Mouse (Mus musculus) intestine, embryonic 16.5 days (tissue): Measurements from ENCODE around the gene Sh2d1a. TPM values are rescaled to one million over a fixed set of nuclear protein-coding genes. Genes with fewer than 3 reads are reported as not detected.

Experiments used
- ATAC-seq: fragments of 200-750 bp; cut with Nextera tagmentation; 2 replicates; pipeline ENCODE4 v1.8.0; 2017; ENCODE audit warnings: moderate TSS enrichment, moderate library complexity
- H3K27ac ChIP-seq: fragments of 300-500 bp; sonication (generic); 2 replicates; pipeline ENCODE4 v1.5.1; 2014; ENCODE audit warnings: mild to moderate bottlenecking, low read length
- H3K27me3 ChIP-seq: fragments of 300-500 bp; sonication (generic); replicated peaks from 2 replicates; pipeline ENCODE4 v1.6.1; 2014; ENCODE audit warnings: low read length, control low read depth, mixed read lengths; ENCODE audit not compliant: control insufficient read depth, insufficient read depth
- H3K36me3 ChIP-seq: fragments of 300-500 bp; sonication (generic); 2 replicates; pipeline ENCODE4 v1.6.1; 2014; ENCODE audit warnings: low read length, control low read depth; ENCODE audit not compliant: control insufficient read depth, insufficient read depth
- H3K4me1 ChIP-seq: fragments of 300-500 bp; sonication (generic); 2 replicates; pipeline ENCODE4 v1.6.1; 2014; ENCODE audit warnings: low read length, control low read depth, mixed read lengths; ENCODE audit not compliant: control insufficient read depth, insufficient read depth
- H3K4me2 ChIP-seq: fragments of 300-500 bp; sonication (generic); 2 replicates; pipeline ENCODE4 v1.6.1; 2014; ENCODE audit warnings: low read depth, low read length, control low read depth
- H3K4me3 ChIP-seq: fragments of 300-500 bp; sonication (generic); 2 replicates; pipeline ENCODE4 v1.5.1; 2014; ENCODE audit warnings: mild to moderate bottlenecking, low read length
- H3K9ac ChIP-seq: fragments of 300-500 bp; sonication (generic); 2 replicates; pipeline ENCODE4 v1.6.1; 2014; ENCODE audit warnings: low read depth, low read length
- H3K9me3 ChIP-seq: fragments of 300-500 bp; sonication (generic); 2 replicates; pipeline ENCODE4 v1.6.1; 2016; ENCODE audit warnings: low read length, control low read depth; ENCODE audit not compliant: control insufficient read depth
- WGBS: fragments of 180-500 bp; shearing (Covaris S2); extraction: QIAGEN DNeasy Blood & Tissue Kit; methylation state at CpG from one replicate; pipeline ENCODE4 v1.1.7; 2014; 5-methylcytosine and 5-hydroxymethylcytosine counted together
- polyA plus RNA-seq: library from polyadenylated mRNA; unstranded; fragments of >200 nt; fragmentation: Nextera tagmentation; extraction: Ambion mirVana; gene quantifications from 2 replicates; pipeline ENCODE4 v1.2.1, GENCODE M21; 2015

Sh2d1a gene
- 0.17 TPM in 1 of 2 replicates, not detected in the other for polyA plus RNA-seq

DNA sequence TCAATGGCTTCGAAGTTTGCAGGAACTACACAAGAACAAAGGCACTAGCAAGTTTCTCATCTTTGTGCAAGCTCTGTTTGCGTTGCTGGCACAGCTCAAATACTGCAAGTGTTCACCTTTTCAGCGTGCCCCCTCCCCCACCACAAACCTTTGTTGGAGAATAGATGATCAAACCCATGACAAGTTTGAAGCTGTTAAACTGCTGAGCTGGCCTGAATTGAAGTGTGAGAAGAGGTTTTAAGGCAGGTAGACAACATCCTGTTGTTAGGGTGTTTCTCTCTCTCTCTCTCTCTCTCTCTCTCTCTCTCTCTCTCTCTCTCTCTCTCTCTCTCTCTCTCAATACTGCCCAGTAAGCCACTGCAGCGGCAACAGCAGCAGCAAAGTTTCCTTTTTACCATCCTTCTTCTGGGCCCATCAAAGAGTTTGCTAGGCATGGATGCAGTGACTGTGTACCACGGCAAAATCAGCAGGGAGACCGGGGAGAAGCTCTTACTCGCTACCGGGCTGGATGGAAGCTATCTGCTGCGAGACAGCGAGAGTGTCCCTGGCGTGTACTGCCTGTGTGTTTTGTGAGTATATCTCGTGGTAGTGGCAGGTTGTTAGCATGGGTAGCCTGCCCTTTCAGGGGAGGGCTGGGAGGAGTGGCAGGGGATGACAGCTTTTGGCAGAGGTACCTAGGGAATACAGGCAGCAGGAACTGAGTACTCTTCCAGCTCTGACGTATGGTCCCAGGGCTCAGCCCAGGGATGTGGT is at the start of gene Sh2d1a:
TSS of gene Sh2d1a (plus strand) at position 163 of the 753 bp plus-strand sequence.
- no peak within 1 kb of the TSS for H3K9ac ChIP-seq
- H3K9me3 ChIP-seq: no peaks in the 10 kb centered on the region
- no peak within 1 kb of the TSS for H3K4me3 ChIP-seq
- 76% methylated on average over 13 of the region's 13 CpGs for WGBS
- no peak within 1 kb of the TSS for H3K4me2 ChIP-seq
- no peaks in the 10 kb centered on the region for H3K36me3 ChIP-seq
- H3K27ac ChIP-seq: no peak within 1 kb of the TSS
- no peaks in the 10 kb centered on the region for H3K4me1 ChIP-seq
- H3K27me3 ChIP-seq: no peaks in the 10 kb centered on the region
- no peak for ATAC-seq

DNA sequence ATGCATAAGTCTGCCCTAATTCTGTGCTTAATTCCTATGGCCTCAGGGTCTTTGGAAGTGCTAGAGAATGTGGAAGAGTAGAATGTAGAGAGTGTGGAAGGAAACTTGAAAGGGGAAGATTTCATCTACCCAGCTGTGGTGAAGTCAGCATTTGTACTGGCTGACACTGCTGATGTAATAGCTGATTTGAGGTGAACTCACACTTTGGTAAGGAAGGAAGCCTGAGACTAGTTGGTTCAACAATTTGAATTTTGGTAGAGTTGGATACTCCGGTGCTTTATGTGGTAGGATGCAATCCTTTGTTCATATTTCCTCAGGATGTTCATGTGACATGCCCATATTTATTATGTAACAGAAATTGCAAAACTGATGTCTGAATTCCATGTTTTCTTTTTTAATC is 49.3 kb upstream of the Sh2d1a start:
- Histone ChIP-seq H3K27me3 (no peaks in the 10 kb centered on the region), H3K9ac (no peak overlapping the region), H3K4me1 (no peaks in the 10 kb centered on the region), H3K4me2 (no peak overlapping the region), H3K9me3 (no peaks in the 10 kb centered on the region), H3K27ac (no peak overlapping the region), H3K4me3 (no peak overlapping the region), H3K36me3 (no peaks in the 10 kb centered on the region)
- WGBS: 90% methylated on average over 1 of the region's 1 CpGs
- no peak for ATAC-seq

- H3K9ac ChIP-seq: no peak overlapping the region
- no peaks in the 10 kb centered on the region for H3K9me3 ChIP-seq
- no peak overlapping the region for H3K27ac ChIP-seq
- no peaks in the 10 kb centered on the region for H3K27me3 ChIP-seq
- no peak overlapping the region for H3K4me2 ChIP-seq
- no peaks in the 10 kb centered on the region for H3K36me3 ChIP-seq
- ATAC-seq: no peak
- 71% methylated on average over 7 of the region's 7 CpGs for WGBS
- no peaks in the 10 kb centered on the region for H3K4me1 ChIP-seq
- H3K4me3 ChIP-seq: no peak overlapping the region
Measured at GRCm38 (mm10) chrX:42454533-42454932, 47.7 kb upstream of the Sh2d1a start.

GRCm38 (mm10) chrX:42489446-42489845 is 12.8 kb upstream of the Sh2d1a start, which contains the start of gene Tex13c2:
Gene Tex13c2 (plus strand): TSS chrX:42489691.
- Histone ChIP-seq H3K4me1 (no peaks in the 10 kb centered on the region), H3K4me2 (no peak within 1 kb of the TSS), H3K27me3 (no peaks in the 10 kb centered on the region), H3K36me3 (no peaks in the 10 kb centered on the region), H3K4me3 (no peak within 1 kb of the TSS), H3K9me3 (no peaks in the 10 kb centered on the region), H3K27ac (no peak within 1 kb of the TSS), H3K9ac (no peak within 1 kb of the TSS)
- no peak for ATAC-seq
- WGBS: 92% methylated on average over 16 of the region's 16 CpGs

GRCm38 (mm10) chrX:42490336-42490735 is 11.9 kb upstream of the Sh2d1a start:
- H3K27me3 ChIP-seq: no peaks in the 10 kb centered on the region
- H3K9ac ChIP-seq: no peak overlapping the region
- H3K27ac ChIP-seq: no peak overlapping the region
- no peak overlapping the region for H3K4me2 ChIP-seq
- no peaks in the 10 kb centered on the region for H3K36me3 ChIP-seq
- H3K4me3 ChIP-seq: no peak overlapping the region
- no peaks in the 10 kb centered on the region for H3K9me3 ChIP-seq
- WGBS: 94% methylated on average over 8 of the region's 8 CpGs
- no peak for ATAC-seq
- H3K4me1 ChIP-seq: no peaks in the 10 kb centered on the region

DNA sequence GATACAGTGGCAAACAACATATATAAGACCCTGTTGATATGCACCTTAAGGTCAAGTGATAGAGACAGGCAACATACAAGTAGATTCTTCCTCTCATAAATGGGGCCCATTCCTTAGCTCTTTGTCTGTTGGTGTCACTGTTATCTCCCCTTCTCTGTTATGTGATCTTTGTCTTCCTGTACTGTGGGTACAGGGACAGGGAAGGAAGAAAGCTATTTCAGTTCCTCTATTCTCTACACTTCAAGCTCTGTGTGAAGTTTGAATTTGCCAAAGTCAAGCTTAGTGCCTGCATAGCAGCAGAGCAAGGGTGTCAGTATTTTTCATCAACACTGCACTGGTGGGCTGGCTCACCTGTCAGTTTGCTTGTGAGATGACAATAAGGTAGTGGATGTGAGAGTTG is 1.7 kb upstream of the Sh2d1a start:
- no peak overlapping the region for H3K9ac ChIP-seq
- H3K36me3 ChIP-seq: no peaks in the 10 kb centered on the region
- no peak overlapping the region for H3K4me2 ChIP-seq
- no peaks in the 10 kb centered on the region for H3K4me1 ChIP-seq
- no peaks in the 10 kb centered on the region for H3K27me3 ChIP-seq
- no peak overlapping the region for H3K27ac ChIP-seq
- H3K4me3 ChIP-seq: no peak overlapping the region
- no peak for ATAC-seq
- H3K9me3 ChIP-seq: no peaks in the 10 kb centered on the region

DNA sequence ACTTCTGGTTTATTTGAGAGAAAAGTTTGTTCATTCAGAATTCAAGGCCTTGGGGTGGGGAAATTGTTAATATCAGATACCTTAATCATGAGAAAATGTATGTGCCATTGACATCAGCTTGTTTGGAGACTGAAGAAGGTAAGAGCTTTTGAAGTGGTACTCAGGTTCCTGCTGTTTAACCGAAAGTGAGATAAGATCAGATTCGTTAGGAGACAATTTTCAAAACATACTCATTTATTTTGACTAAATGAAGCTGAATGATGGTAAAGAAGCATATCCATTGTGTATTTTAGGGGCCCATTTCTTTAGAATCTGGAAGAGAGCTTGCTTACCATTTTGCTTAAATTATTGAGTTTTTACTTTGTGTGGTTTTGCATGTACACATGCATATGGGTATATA is 8.9 kb downstream of the Sh2d1a start:
- Histone ChIP-seq H3K4me1 (no peaks in the 10 kb centered on the region), H3K27ac (no peak overlapping the region), H3K4me3 (no peak overlapping the region), H3K9me3 (no peaks in the 10 kb centered on the region), H3K27me3 (no peaks in the 10 kb centered on the region), H3K9ac (no peak overlapping the region), H3K4me2 (no peak overlapping the region), H3K36me3 (no peaks in the 10 kb centered on the region)
- ATAC-seq: no peak
- 91% methylated on average over 2 of the region's 2 CpGs for WGBS

DNA sequence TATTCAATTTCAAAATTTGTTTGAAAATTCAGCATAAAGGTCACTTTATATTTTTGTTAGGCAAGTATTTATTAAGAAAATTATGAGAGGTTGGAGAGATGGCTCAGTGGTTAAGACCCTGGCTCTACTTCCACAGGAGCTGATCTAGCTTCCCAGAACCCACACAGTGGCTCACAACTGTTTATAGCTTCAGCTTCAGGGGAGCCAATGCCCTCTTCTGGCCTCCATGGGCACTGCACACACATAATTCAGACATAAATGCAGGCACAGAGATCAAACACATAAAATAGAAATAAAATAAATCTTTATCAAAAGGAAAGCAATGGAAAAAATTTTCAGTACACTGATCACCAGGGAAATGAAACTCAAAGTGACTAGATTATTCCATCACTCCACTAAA is 10.3 kb downstream of the Sh2d1a start:
- H3K4me2 ChIP-seq: no peak overlapping the region
- ATAC-seq: no peak
- no peaks in the 10 kb centered on the region for H3K4me1 ChIP-seq
- H3K36me3 ChIP-seq: no peaks in the 10 kb centered on the region
- H3K9ac ChIP-seq: no peak overlapping the region
- no peaks in the 10 kb centered on the region for H3K27me3 ChIP-seq
- no peaks in the 10 kb centered on the region for H3K9me3 ChIP-seq
- no peak overlapping the region for H3K27ac ChIP-seq
- H3K4me3 ChIP-seq: no peak overlapping the region

DNA sequence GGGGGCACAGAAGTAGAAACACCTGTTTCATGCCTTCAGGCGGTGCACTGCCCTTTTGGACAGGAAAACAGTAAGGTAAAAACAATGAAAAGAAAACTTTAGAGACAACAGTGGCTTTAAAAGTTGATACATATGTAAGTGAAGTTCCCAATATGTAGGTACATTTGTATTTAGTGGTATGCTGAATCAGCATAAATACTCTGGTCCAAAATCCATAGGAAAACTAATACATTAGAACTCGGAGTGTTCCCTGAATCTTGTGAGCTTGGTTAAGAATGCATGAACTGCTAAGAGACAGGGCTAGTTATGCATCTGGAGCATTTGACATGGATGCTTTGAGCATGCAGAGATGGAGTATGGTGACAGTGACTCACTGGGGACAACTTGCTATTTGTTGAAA is 20.6 kb downstream of the Sh2d1a start:
- WGBS: 82% methylated on average over 2 of the region's 2 CpGs
- no peak overlapping the region for H3K27ac ChIP-seq
- H3K4me2 ChIP-seq: no peak overlapping the region
- H3K36me3 ChIP-seq: no peaks in the 10 kb centered on the region
- H3K4me3 ChIP-seq: no peak overlapping the region
- no peak for ATAC-seq
- no peaks in the 10 kb centered on the region for H3K4me1 ChIP-seq
- H3K9ac ChIP-seq: no peak overlapping the region
- no peaks in the 10 kb centered on the region for H3K9me3 ChIP-seq
- no peaks in the 10 kb centered on the region for H3K27me3 ChIP-seq

DNA sequence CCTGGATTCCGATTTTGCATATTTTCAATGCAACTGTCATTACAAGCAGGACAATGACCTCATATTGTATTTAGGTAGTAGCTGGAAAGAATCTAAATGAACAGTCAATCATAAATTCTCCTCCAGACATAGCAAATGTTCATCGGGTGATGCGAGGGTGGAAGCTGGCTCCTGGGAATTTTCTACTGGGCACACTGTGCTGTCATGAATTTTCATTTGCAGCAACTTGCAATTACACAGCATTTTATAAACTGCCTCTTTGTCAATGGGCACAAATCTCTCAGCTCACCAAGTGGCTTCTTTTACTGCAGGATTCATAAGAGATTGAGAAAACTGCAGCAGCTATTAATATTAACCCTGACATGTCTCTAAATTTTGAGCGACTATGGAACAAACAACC is 28.4 kb downstream of the Sh2d1a start:
- H3K9ac ChIP-seq: no peak overlapping the region
- H3K4me2 ChIP-seq: no peak overlapping the region
- no peaks in the 10 kb centered on the region for H3K4me1 ChIP-seq
- 68% methylated on average over 4 of the region's 4 CpGs for WGBS
- H3K9me3 ChIP-seq: no peaks in the 10 kb centered on the region
- no peaks in the 10 kb centered on the region for H3K27me3 ChIP-seq
- ATAC-seq: no peak
- no peak overlapping the region for H3K4me3 ChIP-seq
- no peaks in the 10 kb centered on the region for H3K36me3 ChIP-seq
- H3K27ac ChIP-seq: no peak overlapping the region
